Mouse (Mus musculus) cerebellum, adult (tissue): ENCODE measurements around the gene Tead1.

ENCODE experiments used
- ATAC-seq: cut with Nextera tagmentation; 2 replicates; pipeline ENCODE4 v1.9.2; 2017; ENCODE audit warnings: mild to moderate bottlenecking, moderate library complexity, mixed read lengths; ENCODE audit not compliant: insufficient number of reproducible peaks, low FRiP score, low TSS enrichment

Gene Tead1

GRCm38 (mm10) chr7:112679171-112679512 lies at the start of gene Tead1:
Tead1 (plus strand) TSS chr7:112679318.
- peak; percentile 38 for ATAC-seq

- no peak for ATAC-seq
Measured at GRCm38 (mm10) chr7:112634505-112635213, 44.5 kb upstream of the Tead1 start.

DNA sequence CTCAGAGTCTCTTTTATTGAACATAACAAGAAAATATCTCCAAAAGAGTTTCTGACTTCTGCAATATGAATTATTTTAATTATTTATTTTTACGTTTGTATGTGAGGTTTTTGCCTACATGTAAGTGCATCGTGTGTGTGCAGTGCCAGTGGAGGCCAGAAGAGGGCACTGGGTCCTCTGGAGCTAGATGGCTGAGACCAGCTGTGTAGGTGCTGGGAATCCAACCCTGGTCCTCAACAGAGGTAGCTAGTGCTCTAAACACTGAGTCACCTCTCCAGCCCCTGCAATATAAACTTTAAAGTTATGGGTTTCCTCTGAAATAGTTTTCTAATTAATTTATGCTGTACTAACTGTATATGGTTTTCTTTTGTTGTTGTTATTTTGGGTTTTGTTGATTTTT lies 43.2 kb upstream of the Tead1 start:
- ATAC-seq = no peak

DNA sequence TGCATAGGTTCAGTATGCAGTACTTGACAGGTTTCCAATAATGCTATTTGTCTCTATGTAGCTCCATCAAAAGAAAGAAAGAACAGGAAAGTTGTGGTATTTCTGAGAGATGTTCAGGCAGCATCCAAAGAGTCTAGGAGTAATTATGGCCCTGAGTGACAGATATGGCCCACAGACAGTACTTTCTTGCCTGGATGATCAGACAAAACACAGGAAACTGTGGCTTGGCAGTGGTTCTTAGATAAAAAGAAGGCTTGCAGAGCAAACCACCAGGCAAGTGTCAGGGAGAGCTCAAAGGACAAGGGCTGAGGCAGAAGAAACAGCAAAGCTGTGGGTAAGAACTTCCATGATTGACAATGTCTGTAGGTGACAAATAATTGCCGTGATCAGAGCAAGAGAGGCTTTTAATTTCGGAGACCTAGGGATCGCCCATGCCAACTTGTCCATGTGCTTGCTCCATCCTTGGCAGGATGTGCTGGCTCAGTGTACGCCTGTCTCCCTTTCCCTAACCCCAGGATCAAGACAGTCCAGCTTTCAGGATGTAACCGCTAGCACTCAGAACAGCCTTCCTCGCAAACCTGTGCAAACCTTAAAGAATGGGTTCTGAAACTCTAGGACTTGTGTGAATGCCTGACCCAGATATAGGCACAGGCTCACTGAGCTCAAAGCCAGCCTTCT lies 35.1 kb upstream of the Tead1 start:
- ATAC-seq = peak; percentile 58

DNA sequence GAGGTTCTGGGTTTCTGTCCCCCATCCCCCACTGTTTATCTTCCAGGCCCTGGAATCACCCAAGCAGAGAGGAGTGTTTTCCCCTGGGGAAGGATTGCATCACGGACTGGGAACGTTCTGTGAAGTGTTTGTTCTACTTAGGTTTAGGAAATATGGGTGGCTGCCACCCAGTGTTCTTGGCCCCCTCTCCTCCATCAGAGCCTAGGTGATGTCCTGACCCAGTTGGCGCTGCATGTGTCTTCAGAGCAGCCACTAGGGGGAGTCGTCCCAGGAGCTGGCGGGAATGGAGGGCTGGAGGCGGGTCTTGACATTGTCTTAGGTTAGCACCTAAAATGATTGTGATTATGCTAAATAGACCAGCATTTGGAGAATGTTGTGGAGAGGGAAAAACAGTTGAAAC lies 34.4 kb upstream of the Tead1 start:
- ATAC-seq = no peak

GRCm38 (mm10) chr7:112645724-112646123 lies 33.4 kb upstream of the Tead1 start:
- ATAC-seq = no peak

DNA sequence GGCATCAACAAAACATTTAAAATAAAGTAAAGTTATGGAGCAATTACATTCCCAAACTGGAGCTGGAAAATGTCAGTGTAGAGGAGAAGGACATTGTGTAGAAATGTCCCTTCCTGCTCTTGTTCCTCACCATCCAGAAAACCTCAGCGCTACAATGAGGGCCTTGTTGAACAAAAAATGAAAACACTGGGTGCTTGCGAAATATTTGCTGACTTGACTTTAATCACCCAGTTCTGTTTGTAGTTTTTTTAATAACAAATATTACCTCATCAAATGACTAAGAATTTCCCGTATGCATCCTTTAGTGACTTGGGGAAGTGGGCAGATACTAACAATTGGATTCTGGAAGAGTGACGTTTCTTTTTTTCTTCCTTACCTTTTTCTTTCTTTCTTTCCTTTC lies 31.7 kb upstream of the Tead1 start:
- ATAC-seq = no peak

DNA sequence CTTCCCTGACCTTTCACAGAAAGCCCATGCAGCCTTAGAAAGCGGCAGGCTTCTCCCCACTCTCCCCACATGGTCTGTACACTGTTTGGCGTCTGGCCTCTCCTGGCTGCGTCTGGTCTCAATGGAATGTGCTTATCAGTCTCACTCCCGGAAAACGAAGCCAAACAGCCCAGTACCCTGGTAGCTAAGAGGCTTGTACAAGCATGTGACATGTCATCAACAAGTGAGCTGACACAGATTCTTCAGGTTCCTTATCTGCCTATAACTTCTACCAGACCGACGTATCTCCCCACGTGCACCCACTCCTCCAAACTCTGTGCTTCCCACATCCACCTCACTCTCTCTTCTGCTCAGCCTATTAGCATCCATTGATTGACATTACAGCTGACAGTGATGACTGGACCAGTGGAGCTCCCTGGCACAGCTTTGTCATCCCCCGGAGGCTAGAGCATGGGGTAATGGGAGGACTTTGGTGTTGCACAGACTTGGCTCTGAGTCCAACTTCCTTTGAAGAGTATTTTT lies 22.9 kb upstream of the Tead1 start:
- no peak for ATAC-seq

DNA sequence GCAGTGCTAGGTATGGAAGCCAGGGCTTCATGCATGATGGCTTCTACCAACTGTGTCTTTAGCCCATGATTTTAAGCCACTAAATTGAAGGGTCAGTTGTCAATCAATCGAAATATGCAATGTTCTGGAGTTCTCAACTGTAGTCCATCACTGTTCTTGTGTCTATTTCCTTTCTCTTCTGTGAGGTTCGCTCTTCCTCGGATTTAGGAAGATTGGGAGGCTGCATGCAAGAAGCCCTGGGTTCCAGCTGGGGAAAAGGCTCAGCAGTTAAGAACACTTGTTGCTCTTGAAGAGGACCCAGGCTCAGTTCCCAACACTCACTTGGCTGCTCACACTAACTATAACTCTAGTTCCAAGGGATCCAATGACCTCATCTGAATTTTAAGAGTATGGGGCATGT lies 20.2 kb upstream of the Tead1 start:
- no peak for ATAC-seq

GRCm38 (mm10) chr7:112659816-112660215 lies 19.3 kb upstream of the Tead1 start:
- no peak for ATAC-seq

GRCm38 (mm10) chr7:112660325-112660724 lies 18.8 kb upstream of the Tead1 start:
- ATAC-seq = no peak

- ATAC-seq = no peak
Measured at GRCm38 (mm10) chr7:112662398-112663313, 16.5 kb upstream of the Tead1 start.

DNA sequence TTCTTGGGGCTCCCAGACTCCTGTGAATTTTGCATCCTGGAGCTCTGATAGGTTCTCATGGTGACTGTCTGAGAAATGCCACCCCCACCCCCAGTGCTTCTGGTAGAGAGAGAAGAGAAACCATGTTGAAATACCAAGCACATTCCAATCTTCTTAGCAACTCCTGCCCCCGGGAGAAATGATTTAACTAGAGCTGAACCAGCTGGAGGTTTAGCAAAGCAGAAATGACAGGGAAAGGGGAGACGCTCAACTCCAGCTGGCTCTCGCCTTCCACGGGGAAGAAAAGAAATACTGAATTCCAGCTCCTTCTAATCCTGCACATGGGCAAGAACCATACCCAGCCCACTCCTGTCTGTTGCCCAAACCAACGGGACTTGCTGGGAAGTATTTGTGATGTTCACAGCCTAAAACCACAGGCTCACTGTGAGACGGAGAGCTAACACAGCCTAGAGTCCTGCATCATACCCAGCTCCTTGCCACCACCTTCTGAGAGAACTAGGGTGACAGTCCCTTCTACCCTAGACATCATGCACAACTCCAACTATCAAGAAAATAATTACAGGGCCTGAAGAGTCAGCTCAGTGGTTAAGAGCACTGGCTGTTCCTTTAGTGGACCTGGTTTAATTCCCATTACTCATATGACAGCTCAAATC lies 15.7 kb upstream of the Tead1 start:
- ATAC-seq = no peak

DNA sequence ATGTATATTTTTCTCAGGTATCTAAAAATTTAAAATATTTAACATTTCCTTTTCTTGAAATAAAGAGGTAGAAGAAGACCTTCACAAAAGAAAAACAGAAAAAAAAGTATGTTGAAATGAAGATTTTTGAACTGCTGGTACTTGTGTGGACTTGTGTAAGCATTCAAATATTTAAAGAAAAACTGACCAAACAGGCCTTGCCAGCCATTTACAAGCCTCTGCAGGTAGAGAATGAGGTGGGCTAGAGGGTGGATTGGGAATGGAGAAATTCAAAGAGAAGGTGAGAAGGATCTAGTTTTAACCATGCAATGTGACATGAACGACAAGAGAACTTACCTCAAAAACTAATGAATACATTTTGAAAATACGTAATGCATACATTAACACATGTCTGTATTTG lies 9.1 kb upstream of the Tead1 start:
- ATAC-seq = no peak

DNA sequence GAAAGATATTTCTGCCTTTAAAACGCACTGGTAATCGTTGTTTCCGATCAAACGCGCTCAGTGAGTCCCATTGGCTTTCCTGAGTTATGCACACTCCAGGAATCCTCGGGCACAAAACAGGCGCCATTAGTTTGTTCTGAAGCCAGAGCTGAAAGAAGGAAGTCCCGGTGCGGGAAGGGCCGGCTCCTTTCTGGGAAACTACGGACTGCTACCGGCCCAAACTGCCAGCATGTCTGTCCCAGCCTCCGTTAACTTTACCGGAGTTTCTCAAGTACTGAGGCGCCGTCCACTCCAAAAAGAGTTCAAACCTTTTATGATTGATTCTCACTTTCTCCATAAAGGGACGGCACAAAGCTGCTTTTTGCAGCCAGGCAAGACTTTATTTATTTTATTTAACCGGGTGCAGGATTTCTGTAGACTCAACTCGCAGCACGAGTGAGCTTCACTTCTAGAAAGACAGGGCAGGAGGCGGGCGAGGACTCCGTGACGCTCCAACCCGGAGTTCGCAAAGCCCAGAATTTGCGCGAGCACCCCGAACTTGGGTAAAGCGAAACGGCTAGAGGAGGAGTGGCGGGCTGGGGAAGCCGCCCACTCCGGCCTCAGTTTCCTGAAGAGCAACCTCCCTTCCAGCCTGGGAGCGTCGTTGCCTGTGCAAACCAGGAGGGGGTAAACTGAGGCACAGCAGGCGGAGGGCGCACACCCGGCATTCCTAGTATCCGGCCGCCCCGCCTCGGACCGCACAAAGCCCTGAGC lies 524 bp upstream of the Tead1 start:
- ATAC-seq = peak; percentile 54

DNA sequence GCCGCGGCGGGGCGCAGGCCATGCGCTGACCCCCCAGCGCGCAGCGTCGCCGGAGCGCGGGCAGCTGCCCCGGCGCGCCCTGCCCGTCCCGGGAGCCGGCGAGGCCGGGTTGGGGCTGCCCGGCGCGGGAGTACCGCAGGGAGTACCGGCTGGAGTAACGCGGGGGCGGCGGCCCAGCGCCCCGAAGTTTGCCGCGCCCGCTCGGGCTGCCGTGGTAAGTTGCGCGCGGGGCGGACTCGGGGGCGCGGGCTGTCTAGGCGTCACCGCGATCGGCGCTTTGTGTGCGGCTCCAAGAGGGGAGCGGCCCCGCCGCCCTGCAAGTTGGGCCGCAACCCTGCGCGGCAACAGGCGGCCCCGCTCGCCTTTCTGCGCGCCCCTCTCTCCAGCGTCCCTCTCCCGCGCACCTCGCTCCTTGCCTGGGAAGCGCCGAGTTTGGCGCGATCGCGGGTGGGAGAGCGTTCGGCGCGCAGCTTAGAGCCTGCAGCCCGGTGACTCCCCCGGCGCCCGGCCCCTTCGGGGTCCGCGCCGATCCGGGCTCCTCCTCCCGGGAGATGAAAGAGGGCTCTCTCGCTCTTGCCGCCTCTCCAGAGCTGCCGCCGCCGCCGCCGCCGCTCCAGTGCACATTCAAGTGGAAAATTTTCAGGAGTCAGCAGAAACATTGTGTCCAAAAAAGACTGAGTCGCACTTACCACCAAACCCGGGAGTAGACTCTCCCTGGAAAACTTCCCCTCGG lies 561 bp downstream of the Tead1 start:
- peak; percentile 57 for ATAC-seq

GRCm38 (mm10) chr7:112680498-112681251 lies 1.6 kb downstream of the Tead1 start:
- ATAC-seq = no peak
